Mouse (Mus musculus) skeletal muscle tissue, postnatal 0 days (tissue): ENCODE data around the gene Rhox4d. TPM values are rescaled to one million over a fixed set of nuclear protein-coding genes. Genes with fewer than 3 reads are reported as not detected.

Experiments used
- polyA plus RNA-seq: library from polyadenylated mRNA; unstranded; fragments of >200 nt; fragmentation: Nextera tagmentation; extraction: Ambion mirVana; gene quantifications from 2 replicates; pipeline ENCODE4 v1.2.1, GENCODE M21; 2015

The Rhox4d gene
- polyA plus RNA-seq, result not detected in 2 replicates

GRCm38 (mm10) chrX:37514059-37514458 lies at the start of gene Rhox4d:
TSS of gene Rhox4d (plus strand) at chrX:37514359.

GRCm38 (mm10) chrX:37480037-37480436 lies 34.1 kb upstream of the Rhox4d start, which contains the start of gene Rhox4c:
TSS of gene Rhox4c (plus strand) at chrX:37480337.

GRCm38 (mm10) chrX:37530152-37530551 lies 16.0 kb downstream of the Rhox4d start, which contains the start of gene Rhox2e:
TSS of gene Rhox2e (plus strand) at chrX:37530452.

GRCm38 (mm10) chrX:37541719-37542118 lies 27.6 kb downstream of the Rhox4d start, which contains the start of gene Rhox3e:
TSS of gene Rhox3e (plus strand) at chrX:37542019.

GRCm38 (mm10) chrX:37557112-37557511 lies 43.0 kb downstream of the Rhox4d start, which contains the start of gene Rhox4e:
TSS of gene Rhox4e (plus strand) at chrX:37557412.

Other genes with a start within 250 kb of the Rhox4d start
- gene Rhox4a, start 249.0 kb upstream of the Rhox4d start, polyA plus RNA-seq, result not detected in 2 replicates
- gene Rhox3a2, start 134.3 kb upstream of the Rhox4d start, polyA plus RNA-seq, result 0.68 TPM in 1 of 2 replicates, not detected in the other
- gene Rhox4a2, start 123.5 kb upstream of the Rhox4d start, polyA plus RNA-seq, result not detected in 2 replicates
- not detected in 2 replicates for gene Rhox2b, start 102.3 kb upstream of the Rhox4d start, polyA plus RNA-seq
- not detected in 2 replicates for gene Rhox4b, start 81.9 kb upstream of the Rhox4d start, polyA plus RNA-seq
- gene Rhox2c, start 60.7 kb upstream of the Rhox4d start, polyA plus RNA-seq, result 0.21 TPM in 1 of 2 replicates, not detected in the other
- 0.63 and 1.1 TPM in 2 replicates for gene Rhox3c, start 55.8 kb upstream of the Rhox4d start, polyA plus RNA-seq
- gene Rhox4c, start 34.0 kb upstream of the Rhox4d start, polyA plus RNA-seq, result not detected in 2 replicates
- not detected in 2 replicates for gene Rhox2d, start 20.9 kb upstream of the Rhox4d start, polyA plus RNA-seq
- gene Rhox2e, start 16.1 kb downstream of the Rhox4d start, polyA plus RNA-seq, result not detected in 2 replicates
- gene Rhox3e, start 27.7 kb downstream of the Rhox4d start, polyA plus RNA-seq, result 0.35 and 0.41 TPM in 2 replicates
- not detected in 2 replicates for gene Rhox4e, start 43.1 kb downstream of the Rhox4d start, polyA plus RNA-seq
- gene Rhox2f, start 57.0 kb downstream of the Rhox4d start, polyA plus RNA-seq, result not detected in 2 replicates
- 0.18 and 0.67 TPM in 2 replicates for gene Rhox3f, start 66.6 kb downstream of the Rhox4d start, polyA plus RNA-seq
- gene Rhox4f, start 93.3 kb downstream of the Rhox4d start, polyA plus RNA-seq, result not detected in 2 replicates
- not detected in 2 replicates for gene Rhox3g, start 114.3 kb downstream of the Rhox4d start, polyA plus RNA-seq
- not detected in 2 replicates for gene Rhox2g, start 129.1 kb downstream of the Rhox4d start, polyA plus RNA-seq
- gene Rhox4g, start 137.0 kb downstream of the Rhox4d start, polyA plus RNA-seq, result not detected in 2 replicates
- 0.16 TPM in 1 of 2 replicates, not detected in the other for gene Rhox3h, start 154.4 kb downstream of the Rhox4d start, polyA plus RNA-seq
- not detected in 2 replicates for gene Rhox2h, start 158.9 kb downstream of the Rhox4d start, polyA plus RNA-seq